Mouse (Mus musculus) granulocyte monocyte progenitor cell, adult 5-6 weeks (primary cell): ENCODE data around the gene Ppp1r14b. TPM values are rescaled to one million over a fixed set of nuclear protein-coding genes. Genes with fewer than 3 reads are reported as not detected.
"Not testable (repeated sequence)": the region's sequence is repeated elsewhere in the genome, so short reads cannot be mapped to it uniquely, and the experiment has no call there.

Source experiments
- ATAC-seq: replicated peaks from 2 replicates; pipeline ENCODE4 v1.8.0; 2016; ENCODE audit warnings: mild to moderate bottlenecking, moderate TSS enrichment, inconsistent platforms; ENCODE audit not compliant: poor library complexity, severe bottlenecking
- total RNA-seq, 2 experiments: library from RNA; stranded (forward) in 1 of 2; stranded (reverse) in 1 of 2; fragments of 200-712, 200-1000 nt in 1 of 2; fragments of >200 nt in 1 of 2; fragmentation: Nextera tagmentation in 1 of 2; gene quantifications; 2 replicates each; pipeline ENCODE4 v1.2.3; 2014 to 2017

Ppp1r14b gene
- total RNA-seq, 2 experiments from 2014 or later, result 94.5 to 194 TPM

- ATAC-seq, result no peak
Observed at GRCm38 (mm10) chr19:6973581-6974190, 1.1 kb upstream of the Ppp1r14b start.

- peak; percentile 18 for ATAC-seq
Observed at GRCm38 (mm10) chr19:6975537-6976521, 1.1 kb downstream of the Ppp1r14b start, which contains the start of gene Plcb3. Gene Plcb3, minus strand, starts transcription at chr19:6976470.

GRCm38 (mm10) chr19:6977759-6978638, 3.2 kb downstream of the Ppp1r14b start:
- no peak for ATAC-seq

- no peak for ATAC-seq
Observed at GRCm38 (mm10) chr19:6978639-6978974, 3.8 kb downstream of the Ppp1r14b start.

GRCm38 (mm10) chr19:6979001-6979479, 4.3 kb downstream of the Ppp1r14b start:
- ATAC-seq, result no peak

GRCm38 (mm10) chr19:6979486-6980380, 5.0 kb downstream of the Ppp1r14b start:
- peak; percentile 77 for ATAC-seq

GRCm38 (mm10) chr19:6980381-6981093, 5.8 kb downstream of the Ppp1r14b start, which contains the start of gene Fkbp2:
Gene Fkbp2, minus strand, starts transcription at chr19:6980501.
- peak; percentile 49 for ATAC-seq

- no peak for ATAC-seq
Observed at GRCm38 (mm10) chr19:6981465-6981864, 6.7 kb downstream of the Ppp1r14b start.

- no peak for ATAC-seq
Observed at GRCm38 (mm10) chr19:6983621-6984020, 8.9 kb downstream of the Ppp1r14b start.

GRCm38 (mm10) chr19:6985300-6985699, 10.5 kb downstream of the Ppp1r14b start:
- no peak for ATAC-seq

- ATAC-seq, result no peak
Observed at GRCm38 (mm10) chr19:6985951-6986708, 11.4 kb downstream of the Ppp1r14b start.

GRCm38 (mm10) chr19:6987061-6987903, 12.5 kb downstream of the Ppp1r14b start, which contains the start of gene Vegfb:
Gene Vegfb, minus strand, starts transcription at chr19:6987651.
- peak; percentile 61 for ATAC-seq

GRCm38 (mm10) chr19:6987904-6988285, 13.1 kb downstream of the Ppp1r14b start:
- no peak for ATAC-seq

GRCm38 (mm10) chr19:6989251-6989650, 14.5 kb downstream of the Ppp1r14b start:
- no peak for ATAC-seq

- no peak for ATAC-seq
Observed at GRCm38 (mm10) chr19:6990712-6991111, 15.9 kb downstream of the Ppp1r14b start.

- not testable (repeated sequence) for ATAC-seq
Observed at GRCm38 (mm10) chr19:6991166-6991565, 16.4 kb downstream of the Ppp1r14b start.
